Mouse (Mus musculus) inflammation-experienced regulatory T-cells, adult 6 months (primary cell): ENCODE data around the gene Pam. TPM values are rescaled to one million over a fixed set of nuclear protein-coding genes. Genes with fewer than 3 reads are reported as not detected.
"Not testable (repeated sequence)": the region's sequence is repeated elsewhere in the genome, so short reads cannot be mapped to it uniquely, and the experiment has no call there.

Source experiments
- ATAC-seq: one replicate; pipeline ENCODE4 v1.8.0; 2017
- polyA plus RNA-seq, 3 experiments: library from polyadenylated mRNA; unstranded; fragments of 100-300 nt; shearing (Covaris generic); gene quantifications; one replicate each; pipeline ENCODE4 v1.2.1; 2017

Pam gene
- polyA plus RNA-seq, 3 experiments from 2014 or later = 1.5 to 5.3 (median 3.8) TPM

DNA sequence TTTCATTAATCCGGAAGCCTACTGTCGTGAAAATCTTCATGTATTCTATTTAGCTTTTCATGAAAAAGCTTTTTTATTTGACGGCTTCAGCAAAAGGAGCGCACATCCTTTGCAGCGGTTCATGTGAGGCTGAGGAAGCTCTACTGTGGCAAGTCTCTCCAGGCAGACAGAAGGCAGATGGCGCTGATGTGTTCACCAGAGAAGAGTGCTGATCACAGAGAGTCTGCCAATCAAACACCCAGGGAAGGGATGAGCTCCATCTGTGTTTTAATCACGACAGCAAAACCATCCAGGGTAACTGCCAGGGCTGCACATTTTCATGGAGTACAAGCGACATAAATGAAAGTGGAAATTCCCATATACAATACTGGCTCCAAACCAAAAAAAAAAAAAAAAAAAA, 63.6 kb downstream of the Pam start:
- ATAC-seq = no peak

DNA sequence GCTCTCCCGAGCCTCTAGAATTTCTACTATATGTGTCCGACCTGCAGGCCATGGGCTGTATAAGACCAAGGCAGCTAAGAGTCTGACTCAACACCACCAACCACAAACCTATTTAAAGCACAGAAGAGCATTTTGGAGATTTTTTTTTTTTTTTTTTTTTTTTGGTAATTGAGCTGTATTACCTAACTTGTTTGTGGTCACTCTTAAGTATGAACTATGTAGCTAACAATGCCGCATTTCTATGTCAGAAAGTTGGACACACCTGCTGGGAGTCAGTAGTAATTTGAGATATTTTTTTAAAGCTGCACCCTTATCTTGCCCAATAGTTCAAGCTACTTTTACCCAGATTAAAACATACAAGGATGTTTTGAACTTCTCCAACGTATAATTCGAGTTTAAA, 66.4 kb downstream of the Pam start:
- ATAC-seq = no peak

DNA sequence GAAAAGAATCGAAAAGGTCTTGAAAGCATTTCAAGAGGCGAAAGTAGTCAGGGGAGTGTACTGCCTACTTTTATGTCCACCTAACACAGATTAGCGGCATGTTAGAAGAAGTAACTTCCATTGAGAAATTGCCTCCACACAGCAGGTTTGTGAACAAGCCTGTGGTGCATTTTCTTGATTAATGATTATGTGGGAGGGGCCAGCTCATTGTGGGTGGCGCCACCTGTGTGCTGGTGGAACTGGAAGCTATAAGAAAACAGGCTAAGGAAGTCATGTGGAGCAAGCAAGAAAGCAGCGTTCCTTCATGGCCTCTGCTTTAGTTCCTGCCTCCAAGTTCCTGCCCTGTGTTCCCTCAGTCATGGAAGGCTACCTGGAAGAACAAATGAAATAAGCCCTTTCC, 67.0 kb downstream of the Pam start:
- no peak for ATAC-seq

DNA sequence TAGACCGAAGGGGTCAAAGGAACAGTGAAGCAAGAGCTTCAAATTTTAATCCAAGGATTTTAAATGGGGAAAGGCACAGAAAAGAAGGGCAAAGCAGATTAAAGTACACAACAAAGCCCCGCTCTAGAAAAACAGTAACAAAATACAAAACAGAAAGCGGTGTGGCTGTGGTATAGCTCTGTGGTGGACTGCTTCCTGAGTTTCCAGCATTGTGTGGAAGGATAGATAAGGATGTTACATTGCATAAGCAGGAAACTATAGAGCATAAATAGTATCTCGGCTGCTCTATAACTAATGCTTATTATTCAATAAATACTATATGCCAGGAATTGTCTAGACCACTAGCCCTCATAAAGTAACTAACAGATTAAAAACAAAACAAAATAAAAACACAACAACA, 67.5 kb downstream of the Pam start:
- ATAC-seq = no peak

DNA sequence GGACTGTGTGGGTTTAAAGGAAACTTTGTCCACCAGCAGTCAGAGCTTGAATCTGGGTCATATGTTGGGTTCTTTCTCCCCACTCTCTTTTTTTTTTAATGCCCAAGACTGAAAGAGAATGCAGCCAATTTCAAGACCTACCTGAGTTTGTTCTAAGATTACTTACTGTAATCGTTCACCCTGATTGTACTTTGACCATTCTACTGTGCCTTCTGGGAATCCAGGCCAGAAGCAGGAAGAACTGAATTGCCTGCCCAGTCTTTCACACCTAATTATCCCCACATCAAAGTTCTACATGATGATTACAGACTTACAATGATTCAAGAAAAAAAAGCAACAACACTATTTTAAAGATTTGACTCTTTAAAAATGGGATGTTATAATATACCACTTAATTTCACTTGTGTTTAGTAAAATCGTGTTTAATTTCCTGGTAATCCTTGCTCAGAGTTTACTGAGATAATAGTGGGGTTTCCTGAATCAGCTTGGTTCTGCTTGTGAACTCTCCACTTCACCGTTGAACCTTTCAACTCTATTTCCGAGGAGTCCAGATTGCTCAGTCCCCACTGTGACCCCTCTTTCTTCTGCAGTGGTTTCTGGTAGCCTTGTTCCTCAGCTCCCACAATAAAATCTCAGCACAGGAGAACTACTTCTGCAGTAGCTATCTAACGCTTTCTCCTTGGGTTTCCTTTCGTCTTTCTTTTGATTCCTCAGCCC, 69.4 kb downstream of the Pam start:
- ATAC-seq = no peak

DNA sequence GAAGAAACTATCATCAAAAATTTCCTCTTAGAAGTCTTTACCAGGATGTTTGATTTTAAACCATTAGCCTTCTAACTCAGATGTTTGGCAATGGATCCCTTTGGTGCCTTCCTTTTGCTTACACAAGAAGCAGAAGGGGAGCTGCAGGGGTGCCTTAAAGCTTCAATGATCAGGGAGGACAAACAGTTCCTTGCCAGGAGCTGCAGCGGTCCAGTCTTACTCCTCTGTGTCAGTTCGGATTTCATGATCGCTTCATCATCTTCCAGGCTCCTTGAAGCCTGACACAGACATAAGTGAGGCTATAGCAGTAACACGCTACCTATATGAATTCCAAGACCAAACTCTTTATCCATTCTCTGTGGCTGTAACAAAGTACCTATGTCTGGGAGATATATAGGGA, 71.6 kb downstream of the Pam start:
- ATAC-seq = no peak

DNA sequence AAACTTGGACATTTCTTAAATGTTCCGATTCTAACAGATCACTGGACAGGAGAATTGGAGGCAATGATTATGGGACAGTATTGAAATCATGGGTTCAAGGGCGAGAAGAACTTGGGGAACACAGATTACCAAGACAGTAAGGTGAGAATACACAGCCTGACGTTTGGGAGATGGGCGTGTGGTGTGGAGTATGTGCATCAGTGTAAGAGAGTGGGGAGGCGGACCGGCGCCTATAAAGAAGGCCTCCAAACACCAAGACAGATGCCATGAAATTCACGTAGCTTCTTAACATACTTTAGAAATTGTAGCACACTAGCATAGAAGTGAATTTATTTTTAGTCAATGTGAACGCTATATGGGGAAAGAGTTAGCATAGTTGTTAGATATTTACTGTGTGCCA, 76.5 kb downstream of the Pam start:
- no peak for ATAC-seq

DNA sequence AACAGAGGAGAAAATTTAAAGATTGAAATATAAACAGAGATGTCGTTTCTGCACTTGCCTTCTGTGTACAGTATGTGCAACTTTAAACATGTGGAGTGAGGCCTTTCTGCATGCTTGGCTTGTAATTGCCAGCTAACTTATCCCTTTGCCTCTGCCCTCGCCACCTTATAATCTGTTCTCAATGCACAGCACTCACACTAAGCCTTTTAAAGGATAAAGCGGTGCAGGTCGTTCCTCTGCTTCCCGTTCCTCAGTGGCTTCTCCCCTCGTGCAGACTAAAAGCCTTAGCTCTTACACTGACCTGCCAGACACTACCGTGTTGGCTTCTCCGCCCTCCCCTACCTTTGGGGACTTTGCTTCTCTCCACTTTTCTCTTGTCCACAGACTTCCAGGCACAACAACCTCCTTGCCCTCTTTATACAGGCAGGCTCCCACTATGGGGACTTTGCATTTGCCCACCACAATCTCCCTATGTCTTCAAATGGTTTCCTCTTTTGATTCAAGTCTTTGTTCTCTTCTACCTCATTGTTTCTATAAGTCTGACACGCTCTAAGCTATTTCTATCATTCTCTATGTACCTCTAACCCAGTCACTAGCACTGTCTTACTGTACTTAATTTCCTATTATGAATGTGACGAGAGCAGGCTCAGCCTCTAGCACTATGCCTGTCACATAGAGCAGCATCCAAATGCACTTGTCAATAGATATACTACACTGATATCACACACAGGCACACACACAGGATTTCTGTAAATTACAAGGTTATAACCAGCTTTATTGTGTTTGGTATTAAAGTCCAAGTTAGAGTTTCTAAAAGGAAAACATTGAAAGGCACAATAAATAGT, 79.2 kb downstream of the Pam start:
- no peak for ATAC-seq

DNA sequence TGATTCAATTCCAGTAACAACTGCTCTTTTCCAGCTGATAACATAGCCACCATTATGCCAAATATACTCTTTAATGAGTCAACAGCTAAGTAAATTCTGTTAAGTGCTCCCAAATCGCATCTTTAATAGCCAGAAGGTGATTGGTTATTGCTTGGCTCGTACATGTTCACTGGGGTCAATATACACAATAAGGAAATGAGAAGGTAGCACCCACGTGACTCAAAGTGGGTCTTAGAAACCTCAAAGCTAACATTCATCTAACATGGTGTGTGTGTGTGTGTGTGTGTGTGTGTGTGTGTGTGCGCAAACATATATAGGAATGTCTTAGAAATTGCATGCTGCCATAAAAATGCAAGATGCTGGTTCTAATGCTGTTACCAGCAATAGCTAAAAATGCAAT, 79.9 kb downstream of the Pam start:
- ATAC-seq = no peak

DNA sequence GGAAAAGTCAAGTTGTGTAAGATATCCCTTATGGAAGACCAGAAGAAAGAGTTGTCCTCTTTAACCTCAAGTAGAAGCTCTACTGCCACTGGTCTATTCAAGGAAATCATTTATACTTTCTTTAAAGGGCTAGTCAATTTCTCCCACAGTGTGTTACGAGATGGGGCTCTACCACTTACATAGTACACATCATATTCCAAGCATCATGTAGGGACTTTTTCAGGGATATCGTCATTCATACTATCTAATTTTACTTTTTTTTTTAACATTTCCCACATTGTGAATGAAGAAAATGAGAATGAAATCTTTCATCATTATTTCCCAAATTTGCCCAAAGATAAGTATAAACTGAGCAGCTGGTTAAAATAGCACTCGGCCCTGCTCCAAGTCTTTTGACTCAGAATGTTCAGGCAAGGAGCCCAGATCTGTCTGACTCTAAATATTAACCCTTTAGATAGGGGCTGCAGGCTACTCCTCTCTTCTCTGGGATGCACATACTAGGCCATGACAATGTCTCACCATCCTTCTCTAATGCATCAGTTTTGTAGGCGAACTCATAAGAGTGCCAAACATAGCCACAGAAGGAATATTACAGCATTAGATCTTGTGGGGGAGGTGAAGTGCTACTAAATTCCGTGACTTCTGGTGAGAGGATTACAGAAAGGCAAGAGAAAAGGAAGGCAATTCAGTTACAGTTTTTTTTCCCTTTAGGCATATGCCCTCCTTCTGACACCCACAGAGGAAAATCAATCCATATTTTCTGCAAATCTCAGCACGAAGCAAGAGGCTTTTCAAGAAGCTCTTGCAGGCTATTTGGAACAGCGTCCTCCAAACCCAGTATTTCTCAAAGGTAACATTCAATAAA, 92.7 kb downstream of the Pam start:
- no peak for ATAC-seq

DNA sequence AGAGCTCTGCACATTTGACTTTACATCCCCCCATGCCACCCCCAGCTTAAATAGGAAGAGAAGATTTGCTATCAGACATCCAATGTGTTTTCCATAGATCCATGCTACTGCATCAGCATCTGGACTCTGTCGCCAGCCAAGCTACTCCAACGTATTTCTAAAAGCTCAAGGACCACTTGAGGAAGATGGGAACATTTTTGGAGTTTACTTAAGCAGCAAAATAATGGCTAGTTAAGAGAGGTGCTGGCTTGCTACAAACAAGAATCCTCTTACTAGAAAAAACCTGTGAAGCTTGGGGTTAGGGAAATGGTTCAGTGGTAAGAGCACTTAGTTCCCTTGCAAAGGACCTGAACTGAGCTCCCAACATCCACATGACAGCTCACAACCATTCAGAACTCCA, 96.0 kb downstream of the Pam start:
- ATAC-seq = no peak

DNA sequence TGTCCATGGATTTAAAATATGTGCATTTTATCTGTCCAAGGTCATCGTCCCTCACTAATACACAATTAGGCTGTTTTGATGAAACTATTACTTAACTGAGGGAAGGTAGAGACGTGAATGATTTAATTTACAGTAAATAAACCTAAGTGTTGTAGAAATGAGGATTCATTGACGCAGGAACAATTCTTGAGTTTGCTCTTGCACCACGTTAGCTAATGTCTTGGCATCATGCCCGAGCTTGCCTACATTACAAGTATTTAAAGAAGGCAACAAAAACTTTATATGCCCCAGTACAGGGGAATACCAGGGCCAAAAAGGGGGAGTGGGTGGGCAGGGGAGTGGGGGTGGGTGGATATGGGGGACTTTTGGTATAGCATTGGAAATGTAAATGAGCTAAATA, 96.5 kb downstream of the Pam start:
- not testable (repeated sequence) for ATAC-seq

DNA sequence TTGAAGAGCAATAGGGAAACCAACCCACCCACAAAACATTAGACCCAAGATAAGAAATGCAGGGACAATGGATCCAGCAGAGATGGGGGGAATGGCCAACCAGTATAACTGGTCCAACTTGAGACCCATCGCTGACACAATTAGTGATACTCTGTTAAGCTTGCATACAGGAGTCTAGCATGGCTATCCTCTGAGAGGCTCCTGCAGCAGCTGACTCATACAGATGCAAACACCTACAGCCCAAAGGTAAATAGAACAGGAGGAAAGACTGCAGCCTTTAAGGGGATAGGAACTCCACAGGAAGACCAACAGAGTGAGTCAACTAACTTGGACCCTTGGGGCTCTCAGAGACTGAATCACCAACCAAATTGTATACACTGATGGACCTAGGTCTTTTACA, 98.4 kb downstream of the Pam start:
- no peak for ATAC-seq

DNA sequence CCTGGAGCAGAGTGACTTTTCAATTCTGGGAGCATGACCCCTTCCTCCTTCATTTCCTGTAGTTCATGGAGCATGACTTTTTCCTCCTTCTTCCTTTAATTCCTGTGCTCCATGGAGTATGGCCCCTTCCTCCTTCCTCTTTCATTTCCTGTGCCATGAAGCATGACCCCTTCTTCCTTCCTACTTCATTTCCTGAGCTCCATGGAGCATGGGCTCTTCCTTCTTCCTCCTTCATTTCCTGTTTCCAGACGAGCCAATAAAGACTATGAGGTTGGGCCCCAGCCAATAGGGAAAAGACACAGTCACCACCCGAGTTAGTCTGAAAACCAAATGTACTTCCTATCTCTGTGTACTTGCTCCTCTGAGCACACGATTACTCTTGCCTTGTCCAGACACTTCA, 103.5 kb downstream of the Pam start:
- ATAC-seq = no peak

DNA sequence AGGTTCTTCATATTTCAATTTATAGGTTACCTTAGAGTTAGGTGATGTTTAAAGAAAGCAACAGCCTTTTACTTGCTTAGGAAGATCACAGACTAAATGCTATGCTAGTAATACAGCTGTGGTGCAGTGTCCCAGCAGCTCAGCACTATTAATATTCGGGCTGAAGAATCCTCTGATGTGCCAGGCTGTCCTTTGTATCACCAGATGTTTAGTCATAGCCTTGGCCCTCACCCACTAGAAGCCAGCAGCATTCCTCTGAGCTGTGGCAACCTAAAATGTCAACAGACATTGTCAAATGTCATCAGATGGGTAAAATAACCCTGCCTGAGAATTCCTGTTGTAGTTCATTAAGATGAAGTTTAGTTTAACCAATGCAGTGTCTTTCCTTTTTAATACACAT, 112.3 kb downstream of the Pam start:
- ATAC-seq = no peak

DNA sequence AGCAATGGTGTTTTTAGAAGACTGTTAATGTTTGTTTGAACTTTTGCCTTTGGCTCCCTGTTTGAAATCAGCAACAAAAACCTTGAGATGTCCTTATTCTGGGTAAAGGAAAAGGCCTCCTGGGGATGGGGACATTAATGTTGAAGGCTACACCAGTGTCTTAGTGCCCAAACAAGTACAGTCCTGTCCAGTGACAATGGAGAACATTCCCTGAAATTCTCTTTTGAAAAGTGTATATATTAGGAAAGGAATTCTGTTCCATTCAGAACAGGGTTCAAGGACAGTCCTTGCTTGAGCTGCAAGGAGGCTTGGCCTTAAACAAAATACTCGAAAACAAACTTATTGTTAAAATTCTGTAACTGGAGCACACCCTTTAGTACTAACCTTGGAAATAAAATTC, 116.0 kb downstream of the Pam start:
- ATAC-seq = no peak

DNA sequence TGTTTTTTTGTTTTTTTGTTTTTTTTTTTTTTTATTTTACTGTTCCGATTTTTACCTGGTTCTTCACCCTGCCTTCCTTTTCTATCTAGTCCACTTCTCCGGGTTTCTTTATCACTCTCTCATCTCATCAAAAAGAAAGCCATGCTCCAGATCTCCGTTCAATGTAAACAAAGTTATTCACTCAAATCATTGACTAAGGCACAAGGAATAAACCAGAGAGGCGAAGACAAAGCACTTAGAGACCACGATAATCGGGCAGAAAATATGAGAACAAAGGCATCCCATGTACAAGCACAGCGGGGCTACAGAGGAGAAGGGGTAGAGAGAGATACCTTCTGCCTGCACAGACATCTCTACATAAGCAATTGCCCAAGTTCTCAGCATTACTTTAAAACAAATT, 117.9 kb downstream of the Pam start:
- no peak for ATAC-seq

DNA sequence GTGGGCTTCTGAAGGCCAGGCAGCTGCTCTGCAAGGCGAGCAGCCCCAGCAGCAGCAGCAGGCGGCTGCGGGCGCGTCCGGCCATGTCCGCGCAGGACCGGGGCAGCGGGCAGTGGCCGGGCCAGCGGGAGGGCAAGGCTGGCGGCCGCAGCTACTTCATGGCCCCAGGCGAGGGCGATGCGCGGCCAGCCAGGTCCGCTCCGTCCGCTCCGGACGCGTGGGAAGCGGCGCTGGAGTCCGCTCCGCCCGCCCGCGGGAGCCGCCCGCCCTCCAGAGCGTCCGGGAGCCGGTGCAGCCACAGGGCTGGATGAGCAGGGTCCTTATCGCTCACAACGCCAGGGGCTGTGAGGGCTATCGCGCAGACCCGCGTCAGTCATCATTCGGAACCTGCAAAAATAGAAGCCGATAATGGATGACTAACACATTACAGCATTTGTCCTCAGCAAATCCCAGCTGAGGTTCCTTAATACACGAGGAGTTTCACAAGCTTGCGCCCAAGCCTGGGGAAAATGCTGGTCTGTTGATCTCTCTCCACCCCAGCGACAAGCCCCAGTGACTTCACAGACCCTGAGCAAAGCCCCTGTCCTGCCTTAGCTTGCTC, 118.5 kb downstream of the Pam start:
- ATAC-seq = no peak

DNA sequence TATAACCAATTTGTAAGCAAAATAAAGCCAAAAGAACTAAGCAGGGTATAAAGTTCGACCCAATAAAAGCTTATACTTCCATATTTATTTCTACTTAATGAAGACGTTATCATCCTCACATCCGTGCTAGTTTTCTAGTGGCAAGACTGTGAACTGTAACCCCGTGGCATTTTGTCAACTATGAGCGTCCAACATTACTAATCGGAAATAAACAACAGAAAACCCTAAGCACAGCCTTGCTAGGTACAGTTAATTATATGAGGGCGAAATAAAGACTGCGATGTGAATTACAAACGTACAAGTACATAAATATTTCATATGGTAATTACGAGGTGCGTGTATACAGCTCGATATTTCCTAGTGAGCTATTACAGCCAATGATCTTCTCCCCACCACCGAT, 119.4 kb downstream of the Pam start:
- no peak for ATAC-seq

DNA sequence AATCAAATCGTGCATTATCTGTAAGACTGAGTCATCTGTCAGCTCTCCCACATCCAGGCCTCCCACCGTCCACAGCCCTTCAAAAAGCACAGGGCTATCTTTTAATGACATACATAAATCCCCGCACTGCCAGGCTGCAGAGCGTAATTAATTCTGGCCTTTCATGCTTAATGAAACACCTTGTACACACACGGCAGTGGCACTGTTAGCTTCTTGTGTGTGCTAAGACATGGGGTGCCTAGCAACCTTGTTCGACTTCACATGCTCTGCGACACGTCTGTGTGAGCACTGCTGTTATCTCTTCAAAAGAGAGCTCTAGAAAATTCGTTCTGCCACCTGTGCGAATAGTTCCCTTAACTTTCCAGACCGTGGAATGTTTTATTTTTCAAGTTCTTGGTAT, 120.5 kb downstream of the Pam start:
- ATAC-seq = no peak

DNA sequence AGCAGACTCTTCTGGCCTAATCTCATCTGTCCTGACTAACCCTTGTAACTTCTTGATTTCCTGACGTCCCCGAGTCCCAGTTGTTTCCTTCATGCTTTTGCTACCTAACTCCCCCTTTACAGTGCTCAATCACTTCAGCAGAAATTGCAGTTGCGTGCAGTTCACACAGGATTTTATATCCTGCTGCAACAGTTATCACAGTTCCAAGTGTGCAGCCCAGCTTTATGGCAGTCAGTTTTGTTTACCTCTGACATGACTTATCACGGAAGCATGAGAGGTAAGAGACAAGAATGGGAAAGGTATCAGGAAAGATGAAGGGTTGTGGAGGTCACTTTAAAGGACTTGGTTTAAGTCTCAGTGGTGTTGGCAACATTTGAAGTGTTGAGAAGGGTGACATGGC, 125.7 kb downstream of the Pam start:
- no peak for ATAC-seq

DNA sequence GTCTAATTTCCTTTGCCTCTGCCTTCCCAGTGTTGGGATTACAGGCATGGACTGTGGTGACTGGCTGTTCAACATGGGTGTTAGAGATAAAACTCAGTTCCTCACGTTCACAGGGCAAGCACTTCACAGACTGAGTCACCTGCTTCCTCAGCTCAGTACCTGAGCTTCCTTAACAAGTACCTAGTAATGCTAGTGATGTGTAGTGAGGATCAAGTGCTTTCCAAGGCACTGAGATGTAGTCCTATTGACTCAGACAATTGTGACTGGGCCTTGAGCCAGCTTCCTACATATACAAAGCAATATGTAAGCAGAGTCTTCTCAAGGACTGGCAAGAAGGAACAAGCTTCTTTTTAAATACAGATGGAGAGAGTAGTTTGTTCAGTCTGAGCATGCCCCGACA, 131.7 kb downstream of the Pam start:
- ATAC-seq = no peak

DNA sequence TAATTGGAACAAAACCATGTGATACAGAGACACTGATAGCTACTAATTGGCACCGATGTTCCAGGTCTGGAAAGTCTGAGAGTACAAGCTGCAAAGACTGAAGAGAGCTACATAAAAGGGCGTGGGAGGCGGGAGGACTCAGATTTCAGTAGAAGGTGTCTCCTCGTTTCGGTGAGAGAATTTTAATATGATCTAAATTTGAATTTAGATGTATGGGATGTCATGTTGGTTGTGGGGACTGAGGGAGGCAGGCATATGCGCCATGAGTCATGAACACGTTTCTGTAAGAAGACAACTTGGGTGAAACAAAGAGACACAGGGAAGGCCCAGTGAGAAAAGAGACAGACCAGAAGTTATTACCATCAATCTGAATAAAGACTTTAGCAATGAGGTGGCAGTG, 133.3 kb downstream of the Pam start:
- ATAC-seq = no peak
